Mouse (Mus musculus) kidney, adult 2 months (tissue): ENCODE data around the gene Atxn1.

ENCODE experiments used
- CTCF ChIP-seq: fragments of 200-500 bp; conservative IDR thresholded peaks from 2 replicates; pipeline ENCODE4 v1.5.1; 2011; ENCODE audit warnings: low read depth, mild to moderate bottlenecking, control low read depth, low read length, moderate library complexity, mixed read lengths; ENCODE audit not compliant: insufficient read depth, insufficient read length
- POLR2A ChIP-seq: fragments of 200-500 bp; IDR thresholded peaks from one replicate; pipeline ENCODE4 v1.6.1; 2011; ENCODE audit warnings: low read depth, low read length, control low read depth

GRCm38 (mm10) chr13:45609461-45609860 lies 355.3 kb downstream of the Atxn1 start:
- TF ChIP-seq POLR2A (no peak), CTCF (no peak)
